Mouse (Mus musculus): ENCODE measurements around the gene Phlpp2.

DNA sequence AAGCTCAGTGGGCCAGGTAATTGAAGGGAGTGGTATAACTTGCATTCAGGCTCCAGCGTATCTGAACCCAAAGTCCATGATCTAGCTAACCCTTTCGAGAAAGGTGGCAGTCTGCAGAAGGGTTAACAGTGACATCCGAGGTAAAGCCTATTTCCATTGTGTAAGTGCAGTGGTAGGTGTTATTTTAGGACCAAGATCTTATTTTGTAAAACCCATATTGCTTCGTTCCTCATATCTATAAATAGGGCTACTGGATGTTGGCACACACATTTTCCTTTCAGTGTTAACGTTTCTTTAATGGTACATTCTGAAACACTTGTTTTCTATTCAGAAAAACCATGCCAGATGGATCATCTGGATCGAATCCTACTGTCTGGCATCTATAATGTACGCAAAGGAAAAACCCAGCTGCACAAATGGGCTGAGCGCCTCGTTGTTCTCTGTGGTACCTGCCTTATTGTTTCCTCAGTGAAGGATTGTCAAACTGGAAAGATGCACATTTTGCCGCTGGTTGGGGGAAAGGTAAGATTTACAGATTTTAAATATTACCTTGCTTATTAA lies 35.6 kb downstream of the Phlpp2 start:
- TF ChIP-seq CTCF (IDR thresholded peaks at IDR 0.05; ENCODE audit: insufficient read depth, low read length) (no peak), POLR2A (IDR thresholded peaks at IDR 0.05; ENCODE audit: borderline replicate concordance, extremely low read depth, low read depth, low read length) (no peak)
